In genomic region chr2:10406151-10406550, GRCm38 (mm10) we compare ENCODE assay signal across 22 mouse cellular contexts.
"Had no signal": no experiment of that assay in that cellular context is flagged by ENCODE, and none has a peak within 500 bp of the region (broad histone marks: within the 10 kb centered on the region; RNA-seq: fewer than 3 reads in every experiment).

No protein-coding gene starts in this region.

- H3K36me3 ChIP-seq: lung, embryonic 15.5 days; midbrain, embryonic 10.5 days; midbrain, embryonic 12.5 days; neural tube, embryonic 12.5 days had no signal

- H3K4me3 ChIP-seq: lung, embryonic 15.5 days; megakaryocyte, embryonic 14.5 days; midbrain, embryonic 10.5 days; midbrain, embryonic 12.5 days; myocyte; neural tube, embryonic 12.5 days had no signal

- ATAC-seq: liver, postnatal 0 days; lung, postnatal 0 days; midbrain, embryonic 16.5 days had no signal

- H3K27ac ChIP-seq: lung, embryonic 15.5 days; macrophage; midbrain, embryonic 10.5 days; midbrain, embryonic 12.5 days; neural tube, embryonic 12.5 days had no signal

- H3K4me1 ChIP-seq: lung, embryonic 15.5 days; megakaryocyte, embryonic 14.5 days; midbrain, embryonic 12.5 days had no signal

- H3K9me3 ChIP-seq: lung, embryonic 15.5 days; megakaryocyte, embryonic 14.5 days; midbrain, embryonic 10.5 days; midbrain, embryonic 12.5 days; neural tube, embryonic 12.5 days had no signal

- H3K9ac ChIP-seq: liver, postnatal 0 days; lung, embryonic 15.5 days; midbrain, embryonic 12.5 days; neural tube, embryonic 12.5 days had no signal

- DNase-seq: liver, postnatal 0 days; lung, adult 2 months; lung, postnatal 14 days; lung, postnatal 36 days; midbrain, embryonic 14.5 days; retina, postnatal 1 day; right cerebral cortex, adult 18-20 months; right cerebral cortex, postnatal 25 days; right cerebral cortex, postnatal 4 days; spleen, adult 18-20 months; thymus, adult 2 months; thymus, postnatal 25 days; thymus, postnatal 4 days had no signal

- H3K27me3 ChIP-seq: lung, embryonic 15.5 days; megakaryocyte, embryonic 14.5 days; neural tube, embryonic 12.5 days had no signal

- H3K4me2 ChIP-seq: lung, embryonic 15.5 days; midbrain, embryonic 12.5 days; neural tube, embryonic 12.5 days had no signal
